Mouse (Mus musculus) liver, embryonic 11.5 days (tissue): ENCODE measurements around the gene Igfbp6. TPM values are rescaled to one million over a fixed set of nuclear protein-coding genes. Genes with fewer than 3 reads are reported as not detected.
A peak's percentile ranks its signal among the peaks of the same experiment; 100 is the strongest.

ENCODE experiments used
- ATAC-seq: fragments of 200-750 bp; cut with Nextera tagmentation; replicated peaks from 2 replicates; pipeline ENCODE4 v1.8.0; 2017; ENCODE audit warnings: moderate number of reproducible peaks, mild to moderate bottlenecking, moderate TSS enrichment, moderate library complexity; ENCODE audit not compliant: low FRiP score
- DNase-seq: peaks from one replicate; pipeline ENCODE4 v3.0.0-alpha.2; 2017; ENCODE audit warnings: low spot score
- H3K27ac ChIP-seq: fragments of 300-500 bp; sonication (generic); 2 replicates; pipeline ENCODE4 v1.5.1; 2014; ENCODE audit warnings: mild to moderate bottlenecking, low read depth, low read length, control low read depth
- H3K27me3 ChIP-seq: fragments of 300-500 bp; sonication (generic); replicated peaks from 2 replicates; pipeline ENCODE4 v1.6.1; 2014; ENCODE audit warnings: low read length, mixed read lengths; ENCODE audit not compliant: control insufficient read depth, insufficient read depth
- H3K36me3 ChIP-seq: fragments of 300-500 bp; sonication (generic); 2 replicates; pipeline ENCODE4 v1.6.1; 2014; ENCODE audit warnings: mild to moderate bottlenecking, low read length, moderate library complexity, mixed read lengths; ENCODE audit not compliant: control insufficient read depth, insufficient read depth
- H3K4me1 ChIP-seq: fragments of 300-500 bp; sonication (generic); replicated peaks from 2 replicates; pipeline ENCODE4 v1.6.1; 2014; ENCODE audit warnings: low read length, mixed read lengths; ENCODE audit not compliant: control insufficient read depth, insufficient read depth
- H3K4me2 ChIP-seq: fragments of 300-500 bp; sonication (generic); 2 replicates; pipeline ENCODE4 v1.6.1; 2014; ENCODE audit warnings: mild to moderate bottlenecking, control low read depth, moderate library complexity
- H3K4me3 ChIP-seq: fragments of 300-500 bp; sonication (generic); 2 replicates; pipeline ENCODE4 v1.5.1; 2014; ENCODE audit warnings: low read depth, low read length, control low read depth
- H3K9ac ChIP-seq: fragments of 300-500 bp; sonication (generic); 2 replicates; pipeline ENCODE4 v1.6.1; 2014; ENCODE audit warnings: low read depth, low read length, control low read depth
- H3K9me3 ChIP-seq: fragments of 300-500 bp; sonication (generic); 2 replicates; pipeline ENCODE4 v1.6.1; 2016; ENCODE audit warnings: low read length, inconsistent platforms, mixed read lengths; ENCODE audit not compliant: control insufficient read depth
- WGBS: fragments of 180-500 bp; shearing (Covaris S2); extraction: QIAGEN DNeasy Blood & Tissue Kit; methylation state at CpG from one replicate; pipeline ENCODE4 v1.1.7; 2014; 5-methylcytosine and 5-hydroxymethylcytosine counted together
- polyA plus RNA-seq: library from polyadenylated mRNA; unstranded; fragments of >200 nt; fragmentation: Nextera tagmentation; extraction: Ambion mirVana; gene quantifications from 2 replicates; pipeline ENCODE4 v1.2.1, GENCODE M21; 2014

Gene Igfbp6
- polyA plus RNA-seq, 1 experiment from 2014 or later = 1.1 TPM

DNA sequence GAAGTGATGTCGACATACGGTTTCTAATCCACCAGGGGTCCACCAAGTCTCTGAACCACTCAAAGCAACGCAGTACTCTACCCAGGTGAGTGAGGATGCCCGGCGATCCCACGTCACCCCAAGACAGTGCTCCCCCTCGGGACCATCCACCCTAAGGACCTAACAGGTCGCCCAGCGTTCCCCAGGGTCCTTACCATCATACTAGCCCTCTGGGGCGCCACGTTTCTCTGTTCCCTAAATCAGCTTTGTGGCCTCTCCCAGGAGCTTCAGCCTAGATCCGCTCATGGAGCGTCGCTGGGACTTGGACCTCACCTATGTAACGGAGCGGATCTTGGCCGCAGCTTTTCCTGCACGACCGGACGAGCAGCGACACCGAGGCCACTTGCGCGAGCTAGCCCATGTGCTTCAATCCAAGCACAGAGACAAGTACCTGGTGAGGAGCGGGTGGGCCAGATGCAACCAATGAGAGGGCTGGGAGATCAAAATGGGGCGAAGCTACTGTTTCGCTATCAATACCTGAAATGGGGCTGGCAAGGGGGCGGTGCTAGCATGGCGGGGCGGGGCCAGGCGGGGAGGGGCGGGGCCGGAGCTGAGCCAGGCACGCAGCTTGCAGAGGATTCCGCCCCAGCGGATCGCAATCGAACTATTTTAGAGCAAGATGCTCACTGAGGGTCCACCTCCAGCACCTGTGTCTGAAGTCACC lies 37.3 kb upstream of the Igfbp6 start:
- peaks cover 10% of the 10 kb centered on the region for H3K27me3 ChIP-seq
- DNase-seq (peak; percentile 65), ATAC-seq (no peak)
- peaks cover 42% of the 10 kb centered on the region for H3K4me1 ChIP-seq
- no peak overlapping the region for H3K9ac ChIP-seq
- H3K36me3 ChIP-seq = peaks cover 3% of the 10 kb centered on the region; the same call in 1 of the 2 replicates
- H3K4me3 ChIP-seq = peak overlapping the region; percentile 13
- peak overlapping the region; percentile 59 for H3K4me2 ChIP-seq
- H3K27ac ChIP-seq = no peak overlapping the region
- 19% methylated on average over 37 of the region's 38 CpGs for whole genome bisulfite sequencing
- H3K9me3 ChIP-seq = no peaks in the 10 kb centered on the region

GRCm38 (mm10) chr15:102107689-102108573 lies 36.2 kb upstream of the Igfbp6 start:
- H3K9ac ChIP-seq = no peak overlapping the region
- H3K27ac ChIP-seq = no peak overlapping the region
- H3K36me3 ChIP-seq = peaks cover 5% of the 10 kb centered on the region; the same call in 1 of the 2 replicates
- H3K4me1 ChIP-seq = peaks cover 32% of the 10 kb centered on the region
- ATAC-seq = no peak; the same call in 1 of the 2 replicates
- peak; percentile 59 for DNase-seq
- WGBS = 42% methylated on average over 13 of the region's 13 CpGs
- H3K4me3 ChIP-seq = no peak overlapping the region
- H3K4me2 ChIP-seq = peak overlapping the region; percentile 59
- no peaks in the 10 kb centered on the region for H3K9me3 ChIP-seq
- H3K27me3 ChIP-seq = peaks cover 10% of the 10 kb centered on the region

DNA sequence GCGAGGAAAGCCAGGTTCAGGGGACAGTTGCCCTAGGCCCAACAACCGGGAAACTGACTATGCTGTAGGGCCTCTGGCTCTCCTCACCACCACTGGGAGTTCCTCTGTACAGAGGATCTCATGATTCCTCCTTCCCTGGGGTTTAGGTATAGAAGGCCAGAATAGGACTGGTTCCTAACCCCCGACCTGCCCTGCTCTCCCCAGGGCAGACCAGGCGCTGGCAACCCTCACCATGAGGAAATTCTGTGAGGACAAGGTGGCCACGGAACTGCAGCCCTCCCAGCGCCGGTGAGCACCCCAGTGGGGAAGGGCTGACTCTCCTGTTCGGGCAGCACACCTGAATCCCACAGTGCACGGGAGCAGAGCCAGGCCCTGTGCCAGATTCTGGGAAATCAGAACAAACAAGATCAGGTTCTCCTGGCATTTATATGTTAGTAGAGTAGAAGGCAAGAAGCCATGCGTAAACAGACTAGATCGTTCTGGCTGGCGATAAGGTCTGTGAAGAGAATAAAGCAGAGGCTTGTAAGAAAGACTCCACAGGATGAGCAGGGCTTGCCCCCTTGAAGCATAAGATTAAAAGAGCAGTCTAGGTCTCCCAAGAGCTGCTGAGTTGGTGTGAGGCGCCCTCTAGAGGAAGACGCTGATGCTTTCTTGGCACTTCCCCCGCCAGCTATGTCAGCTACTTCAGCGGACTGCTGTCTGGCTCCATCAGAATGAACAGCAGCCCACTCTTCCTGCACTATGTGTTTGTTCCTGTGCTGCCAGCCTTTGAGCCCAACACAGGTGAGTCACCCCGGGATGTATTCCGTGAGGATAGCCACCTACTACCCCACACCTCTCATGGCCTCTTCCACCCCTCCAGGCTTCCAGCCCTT lies 35.3 kb upstream of the Igfbp6 start:
- ATAC-seq (no peak), DNase-seq (peak; percentile 55)
- Histone ChIP-seq H3K27ac (no peak overlapping the region), H3K36me3 (peaks cover 5% of the 10 kb centered on the region; the same call in 1 of the 2 replicates), H3K9ac (no peak overlapping the region), H3K4me1 (peaks cover 22% of the 10 kb centered on the region), H3K4me2 (no peak overlapping the region), H3K9me3 (no peaks in the 10 kb centered on the region), H3K27me3 (peaks cover 10% of the 10 kb centered on the region), H3K4me3 (no peak overlapping the region)
- WGBS = 56% methylated on average over 18 of the region's 18 CpGs

DNA sequence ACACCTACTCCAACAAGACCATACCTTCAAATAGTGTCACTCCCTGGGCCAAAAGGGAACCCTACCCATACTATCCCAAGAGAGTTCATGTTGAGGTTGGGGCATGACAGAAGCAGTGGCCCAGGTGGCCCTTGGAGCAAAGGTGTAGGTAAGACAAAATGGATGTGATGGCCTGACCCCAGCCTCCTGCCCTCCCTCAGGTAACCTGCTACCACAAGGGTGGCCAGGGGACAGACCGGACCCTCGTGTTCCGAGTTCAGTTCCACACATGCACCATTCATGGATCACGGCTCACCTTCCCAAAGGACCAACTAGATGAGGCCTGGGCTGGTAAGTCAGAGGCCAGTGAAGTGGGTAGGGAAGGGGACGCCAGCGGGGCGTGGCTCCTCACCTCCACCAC lies 33.9 kb upstream of the Igfbp6 start:
- DNase-seq (no peak), ATAC-seq (no peak)
- Histone ChIP-seq H3K36me3 (peaks cover 7% of the 10 kb centered on the region; the same call in 1 of the 2 replicates), H3K4me1 (peaks cover 17% of the 10 kb centered on the region), H3K4me3 (no peak overlapping the region), H3K9me3 (no peaks in the 10 kb centered on the region), H3K4me2 (no peak overlapping the region), H3K9ac (no peak overlapping the region), H3K27ac (no peak overlapping the region), H3K27me3 (peaks cover 10% of the 10 kb centered on the region)
- 86% methylated on average over 7 of the region's 7 CpGs for WGBS

DNA sequence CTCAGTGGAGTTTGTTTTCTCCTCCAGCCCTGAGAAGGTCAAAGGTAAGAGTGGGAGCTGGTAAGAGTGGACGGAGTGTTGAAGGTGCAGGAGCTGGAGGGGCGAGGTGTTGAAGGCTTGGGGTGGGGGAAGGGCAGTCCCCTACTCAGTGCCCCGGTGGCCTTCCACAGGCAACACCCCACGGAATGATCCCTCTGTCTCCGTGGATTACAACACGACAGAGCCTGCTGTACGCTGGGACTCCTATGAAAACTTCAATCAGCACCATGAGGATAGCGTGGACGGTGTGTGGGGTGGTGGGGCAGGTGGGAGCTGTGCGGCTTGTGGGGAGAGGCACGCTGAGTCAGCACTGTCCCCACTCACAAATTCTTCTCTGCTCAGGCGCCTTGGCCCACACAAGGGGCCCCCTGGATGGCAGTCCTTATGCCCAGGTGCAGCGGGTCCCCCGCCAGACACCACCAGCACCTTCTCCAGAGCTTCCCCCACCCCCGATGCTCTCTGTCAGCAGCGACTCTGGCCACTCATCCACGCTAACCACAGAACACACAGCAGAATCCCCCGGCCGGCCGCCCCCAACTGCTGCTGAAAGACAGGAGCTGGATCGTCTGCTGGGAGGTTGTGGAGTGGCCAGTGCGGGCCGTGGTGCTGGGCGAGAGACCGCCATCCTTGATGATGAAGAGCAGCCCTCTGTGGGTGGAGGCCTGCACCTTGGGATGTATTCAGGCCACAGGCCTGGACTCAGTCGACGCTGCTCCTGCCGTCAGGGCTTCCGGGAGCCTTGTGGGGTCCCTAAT lies 33.3 kb upstream of the Igfbp6 start:
- Histone ChIP-seq H3K27ac (no peak overlapping the region), H3K9ac (no peak overlapping the region), H3K36me3 (peaks cover 7% of the 10 kb centered on the region; the same call in 1 of the 2 replicates), H3K4me3 (no peak overlapping the region), H3K9me3 (no peaks in the 10 kb centered on the region), H3K4me1 (peaks cover 18% of the 10 kb centered on the region), H3K27me3 (peaks cover 9% of the 10 kb centered on the region), H3K4me2 (no peak overlapping the region)
- no peak for DNase-seq
- WGBS = 70% methylated on average over 29 of the region's 29 CpGs
- no peak for ATAC-seq

DNA sequence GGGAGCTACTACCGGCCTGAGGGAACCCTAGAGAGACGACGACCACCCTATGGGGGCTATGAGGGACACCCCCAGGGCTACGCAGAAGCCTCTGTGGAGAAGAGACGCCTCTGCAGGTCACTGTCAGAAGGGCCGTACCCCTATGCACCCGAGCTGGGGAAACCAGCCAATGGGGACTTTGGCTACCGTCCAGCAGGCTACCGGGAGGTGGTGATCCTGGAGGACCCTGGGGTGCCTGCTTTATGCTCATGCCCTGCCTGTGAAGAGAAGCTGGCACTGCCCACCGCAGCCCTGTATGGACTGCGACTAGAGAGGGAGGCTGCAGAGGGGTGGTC lies 32.7 kb upstream of the Igfbp6 start:
- peaks cover 15% of the 10 kb centered on the region for H3K4me1 ChIP-seq
- 86% methylated on average over 11 of the region's 11 CpGs for WGBS
- H3K36me3 ChIP-seq = peaks cover 10% of the 10 kb centered on the region; the same call in 1 of the 2 replicates

GRCm38 (mm10) chr15:102112181-102112580 lies 32.0 kb upstream of the Igfbp6 start:
- H3K9me3 ChIP-seq = no peaks in the 10 kb centered on the region
- peaks cover 9% of the 10 kb centered on the region; the same call in 1 of the 2 replicates for H3K4me1 ChIP-seq
- no peak overlapping the region for H3K4me2 ChIP-seq
- no peak overlapping the region for H3K9ac ChIP-seq
- no peak overlapping the region for H3K27ac ChIP-seq
- peaks cover 12% of the 10 kb centered on the region; the same call in 1 of the 2 replicates for H3K36me3 ChIP-seq
- H3K4me3 ChIP-seq = no peak overlapping the region
- WGBS = 87% methylated on average over 6 of the region's 6 CpGs
- no peak for DNase-seq
- no peaks in the 10 kb centered on the region for H3K27me3 ChIP-seq
- no peak for ATAC-seq

More for the DNA sequence above, 32.7 kb upstream of the Igfbp6 start:
- Histone ChIP-seq H3K4me3 (no peak overlapping the region), H3K27me3 (peaks cover 4% of the 10 kb centered on the region; the same call in 1 of the 2 replicates), H3K9me3 (no peaks in the 10 kb centered on the region), H3K4me2 (no peak overlapping the region), H3K27ac (no peak overlapping the region), H3K9ac (no peak overlapping the region)
- ATAC-seq = no peak
- no peak for DNase-seq
